Mouse (Mus musculus) kidney, postnatal 14 days (tissue): ENCODE results near the gene Ltb.

ENCODE experiments used
- DNase-seq: peaks from one replicate; pipeline ENCODE4 v3.0.0; 2022; ENCODE audit warnings: mixed read lengths

The Ltb gene

GRCm38 (mm10) chr17:35165451-35166155, 28.6 kb upstream of the Ltb start:
- no peak for DNase-seq

- peak; percentile 83 for DNase-seq
These were observed 27.7 kb upstream of the Ltb start for GRCm38 (mm10) chr17:35166352-35167035.

GRCm38 (mm10) chr17:35167794-35168193, 26.4 kb upstream of the Ltb start:
- DNase-seq, result no peak

GRCm38 (mm10) chr17:35168541-35169207, 25.6 kb upstream of the Ltb start:
- no peak for DNase-seq

- DNase-seq, result no peak
These were observed 21.6 kb upstream of the Ltb start for GRCm38 (mm10) chr17:35172445-35173234.

GRCm38 (mm10) chr17:35173329-35173728, 20.9 kb upstream of the Ltb start:
- no peak for DNase-seq

- no peak for DNase-seq
These were observed 19.9 kb upstream of the Ltb start for GRCm38 (mm10) chr17:35174201-35174977.

GRCm38 (mm10) chr17:35175382-35175781, 18.9 kb upstream of the Ltb start:
- no peak for DNase-seq

GRCm38 (mm10) chr17:35175968-35176367, 18.3 kb upstream of the Ltb start, which contains the start of gene Aif1:
Aif1 (minus strand) TSS chr17:35176068.
- no peak for DNase-seq

GRCm38 (mm10) chr17:35178528-35178927, 15.7 kb upstream of the Ltb start:
- DNase-seq, result peak; percentile 79

- DNase-seq, result no peak
These were observed 14.1 kb upstream of the Ltb start for GRCm38 (mm10) chr17:35180093-35180492.

- peak; percentile 82 for DNase-seq
These were observed 8.3 kb upstream of the Ltb start for GRCm38 (mm10) chr17:35185639-35186611.

GRCm38 (mm10) chr17:35186681-35187080, 7.6 kb upstream of the Ltb start:
- no peak for DNase-seq

- DNase-seq, result no peak
These were observed 6.9 kb upstream of the Ltb start for GRCm38 (mm10) chr17:35187345-35187744.

GRCm38 (mm10) chr17:35187959-35188610, 6.2 kb upstream of the Ltb start, which contains the start of gene Lst1:
Lst1 (minus strand) TSS chr17:35188439.
- no peak for DNase-seq

GRCm38 (mm10) chr17:35189186-35189585, 5.1 kb upstream of the Ltb start:
- DNase-seq, result no peak

GRCm38 (mm10) chr17:35190096-35190495, 4.1 kb upstream of the Ltb start:
- DNase-seq, result no peak

- no peak for DNase-seq
These were observed 2.5 kb upstream of the Ltb start for GRCm38 (mm10) chr17:35191723-35192122.

GRCm38 (mm10) chr17:35192924-35193323, 1.3 kb upstream of the Ltb start:
- DNase-seq, result no peak
